Mouse (Mus musculus) WW6 (cell line): Measurements from ENCODE around the gene Zfp52.

Experiments used
- DNase-seq: peaks from one replicate; pipeline ENCODE4 v3.0.0-alpha.2; 2013; ENCODE audit warnings: low read depth, low spot score

Gene Zfp52

DNA sequence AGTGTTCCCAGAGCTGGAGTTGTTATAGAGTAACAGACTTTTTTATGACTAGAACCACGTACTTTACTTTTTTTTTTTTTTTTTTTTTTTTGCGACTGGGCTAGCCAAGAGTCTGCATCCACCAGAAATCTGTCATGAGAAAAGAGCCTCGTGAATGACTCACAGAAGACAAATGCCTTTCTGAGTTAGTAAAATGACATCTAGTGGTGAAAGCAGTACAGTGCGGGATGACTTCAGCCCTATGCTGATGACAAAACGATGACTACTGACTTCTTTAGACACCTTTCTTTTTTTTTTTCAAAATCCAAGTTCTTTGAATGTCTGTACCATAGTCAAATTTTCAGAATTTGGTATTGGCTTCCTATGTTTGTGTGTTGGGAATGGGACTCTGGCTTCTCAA lies 30.9 kb downstream of the Zfp52 start:
- DNase-seq = no peak

DNA sequence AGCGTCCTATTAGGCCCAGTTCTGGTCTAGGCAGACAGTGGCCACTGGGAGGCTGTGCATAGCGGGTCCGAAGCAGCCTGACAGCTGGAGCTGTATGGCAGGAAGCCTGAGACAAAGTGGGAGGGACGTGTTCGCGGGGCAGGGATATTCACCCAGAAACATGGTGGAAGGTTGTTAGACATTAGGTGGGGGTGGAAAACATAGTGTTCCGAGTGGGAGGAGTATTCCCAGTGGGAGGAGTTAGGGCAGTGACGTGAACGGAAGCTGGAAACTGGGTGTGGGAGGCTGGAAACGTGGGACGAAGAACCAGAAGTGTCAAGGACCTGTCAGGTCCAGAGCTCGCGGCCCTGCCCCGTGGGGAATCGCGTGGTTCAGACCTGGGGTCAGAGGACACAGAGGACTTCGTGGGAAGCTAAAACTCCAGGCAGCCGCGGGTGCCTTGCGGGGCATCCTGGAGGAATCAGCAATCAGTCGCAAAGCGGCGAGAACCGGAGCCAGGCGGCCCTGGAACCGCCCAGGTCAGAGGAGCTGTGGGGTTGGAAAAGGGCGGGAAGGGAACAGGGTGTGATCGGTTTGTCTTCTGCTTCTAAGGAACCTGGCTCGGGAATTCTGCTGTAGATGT lies 31.5 kb downstream of the Zfp52 start, which contains the start of gene Zfp948:
Gene Zfp948 (plus strand): TSS at position 281 of the 622 bp plus-strand sequence.
- DNase-seq = peak; percentile 70

DNA sequence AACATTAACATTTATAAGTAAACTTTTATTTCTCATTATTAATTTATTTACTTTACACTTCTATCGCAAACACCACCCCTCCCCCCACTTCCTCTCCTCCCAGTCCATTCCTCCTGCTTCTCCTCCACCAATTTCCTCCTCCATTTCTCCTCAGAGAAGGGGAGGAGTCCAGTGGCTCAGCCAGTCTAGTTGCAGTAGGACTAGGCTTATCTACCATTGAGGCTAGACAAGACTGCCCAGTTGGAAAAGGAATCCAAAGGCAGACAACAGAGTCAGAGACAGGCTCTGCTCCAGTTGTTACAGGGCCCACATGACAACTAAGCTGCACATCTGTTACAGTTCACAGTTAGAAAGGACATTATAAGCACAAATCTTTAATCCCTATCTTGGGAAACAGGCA lies 32.4 kb downstream of the Zfp52 start:
- DNase-seq = no peak

DNA sequence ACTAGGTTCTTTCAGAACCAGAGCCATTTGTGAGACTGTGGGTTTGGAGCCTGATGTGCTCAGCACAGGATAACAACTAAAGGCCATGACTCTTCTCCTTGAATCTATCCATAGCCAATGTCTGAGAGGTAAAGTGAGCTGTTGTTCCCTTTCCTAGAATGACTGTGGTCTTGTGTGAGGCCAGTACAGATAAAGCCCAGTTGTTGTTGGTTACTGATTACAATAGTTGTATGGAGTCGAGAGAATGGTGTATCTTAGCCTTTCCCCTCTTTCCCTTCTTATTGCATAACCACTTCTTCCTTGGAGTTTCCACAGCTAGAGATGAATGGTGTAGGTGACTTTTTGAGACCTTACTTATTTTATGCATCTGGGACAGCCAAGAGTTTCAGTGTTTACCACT lies 43.7 kb downstream of the Zfp52 start:
- no peak for DNase-seq

GRCm38 (mm10) chr17:21579493-21580175 lies 44.3 kb downstream of the Zfp52 start:
- DNase-seq = peak; percentile 39

DNA sequence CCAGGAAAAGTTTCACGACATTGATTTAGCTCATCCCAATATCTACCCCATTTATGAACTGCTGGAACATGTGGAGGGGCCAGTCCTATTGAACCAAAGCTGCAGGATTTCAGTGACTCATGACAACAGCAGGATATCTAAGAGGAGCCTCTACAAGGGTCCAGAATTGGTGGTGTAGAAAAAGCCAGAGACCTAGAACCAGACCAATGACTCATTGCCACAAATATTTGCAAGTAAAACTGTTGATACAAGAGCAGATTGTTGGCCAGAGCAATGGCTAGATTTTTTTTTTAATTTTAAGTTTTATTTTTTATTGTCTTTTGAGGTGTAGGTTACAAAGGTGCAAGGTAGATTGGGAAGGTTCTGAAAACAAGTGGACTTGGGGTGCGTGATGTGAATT lies 50.2 kb downstream of the Zfp52 start:
- DNase-seq = no peak
